Mouse (Mus musculus) heart, postnatal 0 days (tissue): ENCODE results near the gene Slit1. TPM values are rescaled to one million over a fixed set of nuclear protein-coding genes. Genes with fewer than 3 reads are reported as not detected.

ENCODE experiments used
- ATAC-seq: fragments of 200-750 bp; cut with Nextera tagmentation; 2 replicates; pipeline ENCODE4 v1.8.0; 2017; ENCODE audit warnings: low read depth, moderate number of reproducible peaks, moderate library complexity; ENCODE audit not compliant: insufficient read depth
- DNase-seq: peaks from one replicate; pipeline ENCODE4 v3.0.0-alpha.2; 2016; ENCODE audit warnings: low spot score
- H3K27ac ChIP-seq: fragments of 300-500 bp; sonication (generic); 2 replicates; pipeline ENCODE4 v1.5.1; 2014; ENCODE audit warnings: low read depth, mild to moderate bottlenecking
- H3K27me3 ChIP-seq: fragments of 300-500 bp; sonication (generic); 2 replicates; pipeline ENCODE4 v1.6.1; 2014; ENCODE audit warnings: low read length, mixed read lengths; ENCODE audit not compliant: control insufficient read depth, insufficient read depth
- H3K36me3 ChIP-seq: fragments of 300-500 bp; sonication (generic); replicated peaks from 2 replicates; pipeline ENCODE4 v1.6.1; 2014; ENCODE audit warnings: low read length, mixed read lengths; ENCODE audit not compliant: control insufficient read depth, insufficient read depth
- H3K4me1 ChIP-seq: fragments of 300-500 bp; sonication (generic); 2 replicates; pipeline ENCODE4 v1.6.1; 2014; ENCODE audit warnings: antibody characterized with exemption; ENCODE audit not compliant: control insufficient read depth, insufficient read depth
- H3K4me2 ChIP-seq: fragments of 300-500 bp; sonication (generic); 2 replicates; pipeline ENCODE4 v1.6.1; 2014; ENCODE audit warnings: low read depth, mild to moderate bottlenecking, low read length, moderate library complexity
- H3K4me3 ChIP-seq: fragments of 300-500 bp; sonication (generic); 2 replicates; pipeline ENCODE4 v1.5.1; 2014; ENCODE audit warnings: low read depth, low read length
- H3K9ac ChIP-seq: fragments of 300-500 bp; sonication (generic); replicated peaks from 2 replicates; pipeline ENCODE4 v1.6.1; 2014; ENCODE audit warnings: low read depth, low read length, mixed read lengths
- H3K9me3 ChIP-seq: fragments of 300-500 bp; sonication (generic); replicated peaks from 2 replicates; pipeline ENCODE4 v1.6.1; 2016; ENCODE audit warnings: low read length; ENCODE audit not compliant: control insufficient read depth
- CTCF ChIP-seq: IDR thresholded peaks from 2 replicates; pipeline ENCODE4 v1.5.1; 2016; ENCODE audit warnings: antibody characterized with exemption, control low read depth, low read depth
- EP300 ChIP-seq: IDR thresholded peaks from 2 replicates; pipeline ENCODE4 v1.6.1; 2016; ENCODE audit warnings: antibody characterized with exemption, low read depth
- WGBS: fragments of 180-500 bp; shearing (Covaris S2); extraction: QIAGEN DNeasy Blood & Tissue Kit; methylation state at CpG from one replicate; pipeline ENCODE4 v1.1.7; 2014; 5-methylcytosine and 5-hydroxymethylcytosine counted together
- polyA plus RNA-seq: library from polyadenylated mRNA; unstranded; fragments of >200 nt; fragmentation: Nextera tagmentation; extraction: Ambion mirVana; gene quantifications from 2 replicates; pipeline ENCODE4 v1.2.1, GENCODE M21; 2015
- total RNA-seq: library from RNA; depleted of rRNA; stranded (reverse); fragments of >200 nt; gene quantifications from 2 replicates; pipeline ENCODE4 v1.2.3, GENCODE M21; 2014; ENCODE audit warnings: low replicate concordance

The Slit1 gene
- total and polyA plus RNA-seq, 2 experiments from 2014 or later = 0.61 TPM; not detected in 1

GRCm38 (mm10) chr19:41655089-41655783 lies 88.2 kb downstream of the Slit1 start:
- DNase-seq = no peak
- 23% methylated on average over 6 of the region's 6 CpGs for WGBS
- Histone ChIP-seq H3K9ac (no peak overlapping the region), H3K9me3 (no peaks in the 10 kb centered on the region), H3K27me3 (peaks cover 53% of the 10 kb centered on the region), H3K27ac (no peak overlapping the region), H3K4me2 (no peak overlapping the region), H3K4me1 (no peaks in the 10 kb centered on the region), H3K36me3 (no peaks in the 10 kb centered on the region), H3K4me3 (no peak overlapping the region)
- no peak for TF ChIP-seq EP300
- no peak for TF ChIP-seq CTCF
- no peak for ATAC-seq

DNA sequence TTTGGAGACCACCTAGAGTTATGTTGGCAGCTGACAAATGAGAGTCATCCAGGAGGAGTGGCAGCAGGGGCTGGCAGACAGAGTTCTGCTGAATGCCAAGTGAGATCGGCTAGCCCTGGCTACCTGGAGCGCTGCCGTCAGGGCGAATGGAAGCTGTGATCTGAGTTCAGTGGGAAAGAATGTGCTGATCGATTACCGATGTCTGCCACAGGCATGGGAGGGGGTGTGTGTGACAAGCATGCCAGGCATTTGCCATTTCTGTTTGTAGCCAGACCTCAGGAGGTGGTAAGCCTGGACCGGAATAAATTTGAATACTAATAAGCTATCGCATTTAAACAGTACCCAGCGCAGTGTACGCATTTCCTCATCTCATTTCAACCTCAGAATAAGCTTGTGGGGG lies 91.5 kb downstream of the Slit1 start:
- peaks cover 41% of the 10 kb centered on the region for H3K27me3 ChIP-seq
- no peak for ATAC-seq

GRCm38 (mm10) chr19:41649394-41649793 lies 94.1 kb downstream of the Slit1 start:
- H3K4me3 ChIP-seq = no peak overlapping the region
- ATAC-seq = no peak
- H3K9ac ChIP-seq = no peak overlapping the region
- 35% methylated on average over 10 of the region's 10 CpGs for WGBS
- DNase-seq = no peak
- no peaks in the 10 kb centered on the region for H3K4me1 ChIP-seq
- no peak overlapping the region for H3K27ac ChIP-seq
- TF ChIP-seq CTCF (no peak), EP300 (no peak)
- H3K4me2 ChIP-seq = no peak overlapping the region
- no peaks in the 10 kb centered on the region for H3K36me3 ChIP-seq
- peaks cover 21% of the 10 kb centered on the region; the same call in 1 of the 2 replicates for H3K27me3 ChIP-seq
- no peaks in the 10 kb centered on the region for H3K9me3 ChIP-seq

More for the DNA sequence above, 91.5 kb downstream of the Slit1 start:
- TF ChIP-seq CTCF (no peak), EP300 (no peak)
- Histone ChIP-seq H3K4me3 (no peak overlapping the region), H3K4me1 (no peaks in the 10 kb centered on the region), H3K36me3 (no peaks in the 10 kb centered on the region), H3K9me3 (no peaks in the 10 kb centered on the region), H3K4me2 (no peak overlapping the region), H3K9ac (no peak overlapping the region), H3K27ac (no peak overlapping the region)
- DNase-seq = no peak
- WGBS = 36% methylated on average over 10 of the region's 10 CpGs

DNA sequence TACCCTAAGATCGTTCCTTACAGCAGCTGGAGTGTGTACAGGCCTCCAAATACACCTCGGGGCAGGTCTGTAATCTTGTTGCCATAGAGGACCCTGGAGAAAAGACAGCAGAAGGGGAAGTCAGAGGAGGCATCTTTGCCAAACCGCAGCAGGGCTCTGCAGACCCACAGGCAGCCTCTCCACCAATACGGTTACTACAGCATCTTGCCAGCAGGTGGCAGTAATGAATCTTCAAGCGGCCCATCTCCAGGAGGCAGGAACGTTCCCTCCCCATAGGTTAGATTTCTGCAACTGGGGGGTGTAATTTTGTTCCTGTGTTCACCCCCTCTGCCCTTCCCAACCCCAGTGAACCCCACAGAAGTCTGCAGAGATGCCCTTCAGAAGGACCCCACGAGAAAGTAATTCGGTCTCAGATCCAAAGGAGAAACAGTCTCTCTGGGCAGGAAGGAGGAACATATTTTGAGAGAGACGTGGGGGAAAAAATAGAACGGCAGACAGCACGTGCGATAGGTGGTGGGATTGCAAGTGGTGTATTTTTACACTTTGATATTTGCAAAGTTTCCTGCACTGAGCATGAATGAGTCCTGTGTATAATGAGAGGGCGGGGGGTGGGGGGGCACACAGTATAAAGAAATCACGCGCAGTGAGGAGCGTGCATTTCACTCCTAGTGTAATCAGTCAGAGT lies 96.4 kb downstream of the Slit1 start:
- Histone ChIP-seq H3K27ac (no peak overlapping the region), H3K36me3 (no peaks in the 10 kb centered on the region), H3K4me1 (no peaks in the 10 kb centered on the region), H3K4me3 (no peak overlapping the region), H3K27me3 (peaks cover 21% of the 10 kb centered on the region; the same call in 1 of the 2 replicates), H3K4me2 (peak overlapping the region; percentile 43), H3K9ac (no peak overlapping the region), H3K9me3 (no peaks in the 10 kb centered on the region)
- TF ChIP-seq EP300 (no peak), CTCF (peak; percentile 69)
- DNase-seq (peak; percentile 50), ATAC-seq (no peak)
- 26% methylated on average over 16 of the region's 16 CpGs for WGBS

GRCm38 (mm10) chr19:41643010-41643409 lies 100.5 kb downstream of the Slit1 start:
- 59% methylated on average over 11 of the region's 11 CpGs for WGBS
- H3K4me3 ChIP-seq = no peak overlapping the region
- H3K4me2 ChIP-seq = no peak overlapping the region
- no peaks in the 10 kb centered on the region for H3K4me1 ChIP-seq
- H3K27me3 ChIP-seq = no peaks in the 10 kb centered on the region
- H3K27ac ChIP-seq = no peak overlapping the region
- no peak for ATAC-seq
- no peak overlapping the region for H3K9ac ChIP-seq
- TF ChIP-seq EP300 (no peak), CTCF (no peak)
- DNase-seq = no peak
- H3K36me3 ChIP-seq = no peaks in the 10 kb centered on the region
- H3K9me3 ChIP-seq = no peaks in the 10 kb centered on the region
